Mouse (Mus musculus): Measurements from ENCODE around the gene Zpld1. TPM values are rescaled to one million over a fixed set of nuclear protein-coding genes. Genes with fewer than 3 reads are reported as not detected.

Zpld1 gene
- polyA plus RNA-seq, 1 experiment from 2014 or later: 3.2 TPM

DNA sequence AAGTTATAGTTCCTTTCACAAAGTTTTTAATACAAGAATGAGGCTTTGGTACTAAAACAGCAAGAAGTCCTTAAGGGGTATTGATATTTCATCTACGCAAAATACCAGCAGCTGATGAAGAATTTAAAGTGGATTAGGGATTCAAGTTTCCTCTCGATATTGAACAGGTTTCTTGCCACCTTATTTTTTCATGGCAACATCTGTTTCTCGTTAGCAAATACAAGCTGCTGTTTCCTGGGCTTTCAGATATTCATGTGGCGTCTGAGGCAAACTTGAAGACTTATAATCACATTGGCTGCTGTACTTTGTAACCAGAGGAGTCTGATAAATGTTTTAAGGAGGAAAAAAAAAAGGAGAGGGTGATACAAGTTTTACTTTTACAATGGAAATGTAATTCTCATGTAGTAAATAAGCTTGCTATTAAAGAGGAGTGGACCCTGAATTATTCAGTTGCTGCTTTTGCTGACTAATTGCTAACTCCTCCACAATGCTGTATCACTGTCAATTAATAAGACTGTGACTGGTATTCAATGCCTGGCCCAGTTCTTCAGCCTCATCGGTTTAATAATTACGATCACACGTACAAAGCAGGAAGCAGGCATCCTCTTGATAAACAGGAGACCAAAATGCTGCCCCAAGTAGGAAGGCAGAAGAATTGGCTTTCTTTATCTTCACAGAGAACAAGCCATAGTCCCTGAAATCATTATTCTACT lies 36.8 kb downstream of the Zpld1 start:
- WGBS: 71% methylated on average over 7 of the region's 7 CpGs
- no peaks in the 10 kb centered on the region for H3K36me3 ChIP-seq (ENCODE audit: control insufficient read depth, insufficient read depth, low read length)
- H3K4me2 ChIP-seq (ENCODE audit: low read depth): no peak overlapping the region
- H3K4me1 ChIP-seq (ENCODE audit: control insufficient read depth, insufficient read depth, low read length): no peaks in the 10 kb centered on the region
- no peak for ATAC-seq (ENCODE audit: insufficient read depth, low FRiP score, low TSS enrichment)
- H3K9me3 ChIP-seq (ENCODE audit: control insufficient read depth, low read length): no peaks in the 10 kb centered on the region
- no peak for DNase-seq (ENCODE audit: low spot score)
- H3K4me3 ChIP-seq (ENCODE audit: low read depth, low read length): no peak overlapping the region
- no peaks in the 10 kb centered on the region for H3K27me3 ChIP-seq (ENCODE audit: control insufficient read depth, insufficient read depth, low read length)
- H3K9ac ChIP-seq (ENCODE audit: low read length): no peak overlapping the region
- no peak overlapping the region for H3K27ac ChIP-seq (ENCODE audit: low read depth, low read length)

DNA sequence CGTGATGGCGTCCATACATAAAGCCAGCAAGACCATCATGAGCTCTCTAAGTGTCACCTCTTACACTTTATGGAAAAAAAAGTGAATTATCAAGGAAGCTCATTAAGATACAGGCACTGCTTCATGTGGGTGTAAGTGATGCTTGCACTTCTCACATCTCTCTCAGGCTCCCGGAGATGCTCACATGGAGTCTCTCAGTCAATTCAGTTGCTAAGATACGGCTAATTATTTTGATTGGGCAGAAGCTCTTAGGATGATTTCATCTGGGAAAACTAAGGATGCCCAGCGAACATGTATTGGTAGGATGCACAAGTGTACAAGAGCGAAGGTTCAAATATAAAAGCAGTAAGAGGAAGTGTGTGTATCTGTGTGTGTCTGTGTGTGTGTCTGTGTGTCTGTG lies 38.1 kb downstream of the Zpld1 start:
- H3K36me3 ChIP-seq (ENCODE audit: control insufficient read depth, insufficient read depth, low read length): no peaks in the 10 kb centered on the region
- ATAC-seq (ENCODE audit: insufficient read depth, low FRiP score, low TSS enrichment): no peak
- no peaks in the 10 kb centered on the region for H3K27me3 ChIP-seq (ENCODE audit: control insufficient read depth, insufficient read depth, low read length)
- no peaks in the 10 kb centered on the region for H3K9me3 ChIP-seq (ENCODE audit: control insufficient read depth, low read length)
- no peak overlapping the region for H3K9ac ChIP-seq (ENCODE audit: low read length)
- H3K4me1 ChIP-seq (ENCODE audit: control insufficient read depth, insufficient read depth, low read length): no peaks in the 10 kb centered on the region
- no peak for DNase-seq (ENCODE audit: low spot score)
- H3K4me3 ChIP-seq (ENCODE audit: low read depth, low read length): no peak overlapping the region
- WGBS: 91% methylated on average over 6 of the region's 6 CpGs
- H3K27ac ChIP-seq (ENCODE audit: low read depth, low read length): no peak overlapping the region
- H3K4me2 ChIP-seq (ENCODE audit: low read depth): no peak overlapping the region

DNA sequence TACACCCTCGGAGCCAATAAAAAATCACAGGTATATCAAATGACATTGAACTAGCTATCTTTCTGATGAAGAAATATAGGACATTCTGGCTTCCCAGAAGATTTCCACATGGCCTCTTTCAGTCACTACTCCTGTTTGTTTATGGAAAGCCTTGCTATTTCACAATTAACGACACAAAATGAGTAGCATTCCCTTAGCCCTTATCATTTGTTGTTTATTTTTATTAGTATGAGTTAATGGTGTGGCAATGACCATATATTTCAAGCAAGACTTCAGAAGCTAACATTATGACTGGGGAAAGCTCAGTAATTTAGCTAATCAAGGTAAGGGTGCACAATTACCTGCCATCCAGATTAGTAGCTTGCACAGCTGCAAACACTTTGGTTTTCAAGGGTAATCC lies 56.8 kb downstream of the Zpld1 start:
- no peaks in the 10 kb centered on the region for H3K9me3 ChIP-seq (ENCODE audit: control insufficient read depth, low read length)
- H3K4me2 ChIP-seq (ENCODE audit: low read depth): no peak overlapping the region
- H3K36me3 ChIP-seq (ENCODE audit: control insufficient read depth, insufficient read depth, low read length): no peaks in the 10 kb centered on the region
- no peak overlapping the region for H3K27ac ChIP-seq (ENCODE audit: low read depth, low read length)
- H3K9ac ChIP-seq (ENCODE audit: low read length): no peak overlapping the region
- DNase-seq (ENCODE audit: low spot score): no peak
- no peak overlapping the region for H3K4me3 ChIP-seq (ENCODE audit: low read depth, low read length)
- ATAC-seq (ENCODE audit: insufficient read depth, low FRiP score, low TSS enrichment): no peak
- WGBS: 66% methylated on average over 2 of the region's 2 CpGs
- no peaks in the 10 kb centered on the region for H3K27me3 ChIP-seq (ENCODE audit: control insufficient read depth, insufficient read depth, low read length)
- no peaks in the 10 kb centered on the region for H3K4me1 ChIP-seq (ENCODE audit: control insufficient read depth, insufficient read depth, low read length)

DNA sequence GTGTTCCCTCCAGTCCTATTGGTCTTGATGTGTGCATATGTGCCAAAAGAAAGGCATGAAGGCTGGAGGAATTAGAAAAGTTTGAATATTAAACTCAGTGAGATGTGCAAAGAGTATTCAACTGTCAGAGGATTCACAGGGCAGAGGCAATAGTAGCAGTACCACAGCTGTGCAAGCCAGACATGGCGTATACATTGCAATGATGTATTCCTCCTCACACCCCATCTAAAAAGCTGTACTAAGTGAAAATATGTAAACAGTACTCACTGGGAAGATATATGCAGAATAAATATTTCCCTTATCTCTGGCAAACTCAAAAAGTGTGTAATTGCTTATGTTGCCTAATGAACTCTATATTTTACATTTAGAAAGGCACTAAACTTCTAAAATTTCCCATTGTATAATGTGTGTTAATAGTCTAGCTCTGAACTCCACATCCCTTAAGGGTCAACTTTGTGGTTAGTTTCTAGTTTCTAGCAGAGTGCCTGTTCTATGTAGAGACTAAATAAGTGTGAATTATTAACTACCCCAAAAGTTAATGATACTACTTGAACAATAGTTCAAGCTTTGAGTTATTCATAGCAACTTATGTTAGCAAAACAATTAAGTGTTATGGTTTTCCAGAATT lies 68.7 kb downstream of the Zpld1 start:
- WGBS: 87% methylated on average over 1 of the region's 1 CpGs
- no peak for DNase-seq (ENCODE audit: low spot score)

GRCm38 (mm10) chr16:55203945-55204344 lies 93.8 kb downstream of the Zpld1 start:
- DNase-seq (ENCODE audit: low spot score) (no peak), ATAC-seq (ENCODE audit: insufficient read depth, low FRiP score, low TSS enrichment) (no peak)
- no peaks in the 10 kb centered on the region for H3K9me3 ChIP-seq (ENCODE audit: control insufficient read depth, low read length)
- no peak overlapping the region for H3K4me2 ChIP-seq (ENCODE audit: low read depth)
- H3K9ac ChIP-seq (ENCODE audit: low read length): no peak overlapping the region
- WGBS: 91% methylated on average over 1 of the region's 1 CpGs
- no peaks in the 10 kb centered on the region for H3K27me3 ChIP-seq (ENCODE audit: control insufficient read depth, insufficient read depth, low read length)
- H3K27ac ChIP-seq (ENCODE audit: low read depth, low read length): no peak overlapping the region
- no peaks in the 10 kb centered on the region for H3K4me1 ChIP-seq (ENCODE audit: control insufficient read depth, insufficient read depth, low read length)
- no peaks in the 10 kb centered on the region for H3K36me3 ChIP-seq (ENCODE audit: control insufficient read depth, insufficient read depth, low read length)
- H3K4me3 ChIP-seq (ENCODE audit: low read depth, low read length): no peak overlapping the region

More for the DNA sequence above, 68.7 kb downstream of the Zpld1 start:
- Histone ChIP-seq H3K4me2 (ENCODE audit: low read depth) (no peak overlapping the region), H3K9ac (ENCODE audit: low read length) (no peak overlapping the region), H3K36me3 (ENCODE audit: control insufficient read depth, insufficient read depth, low read length) (no peaks in the 10 kb centered on the region), H3K9me3 (ENCODE audit: control insufficient read depth, low read length) (no peaks in the 10 kb centered on the region), H3K27ac (ENCODE audit: low read depth, low read length) (no peak overlapping the region), H3K27me3 (ENCODE audit: control insufficient read depth, insufficient read depth, low read length) (no peaks in the 10 kb centered on the region), H3K4me3 (ENCODE audit: low read depth, low read length) (no peak overlapping the region), H3K4me1 (ENCODE audit: control insufficient read depth, insufficient read depth, low read length) (no peaks in the 10 kb centered on the region)
- ATAC-seq (ENCODE audit: insufficient read depth, low FRiP score, low TSS enrichment): no peak

DNA sequence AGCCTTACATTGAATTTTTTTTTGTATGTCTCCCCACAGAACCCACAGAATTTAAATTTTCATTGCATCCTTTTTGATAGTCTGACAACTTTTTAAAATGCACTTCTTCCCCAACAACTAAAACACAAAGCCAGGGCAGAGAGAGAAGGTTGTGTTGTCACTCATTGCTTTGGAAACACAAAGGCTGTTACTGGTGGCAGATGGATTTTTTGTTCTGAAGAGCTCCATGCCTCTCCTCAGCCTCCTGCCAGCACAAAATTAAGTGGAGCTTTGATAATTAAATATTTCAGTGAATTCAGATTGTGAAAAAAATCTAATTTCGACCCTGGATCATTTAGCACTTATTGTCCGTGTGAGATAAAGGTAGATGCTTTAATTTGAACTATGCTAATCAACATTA lies 107.4 kb downstream of the Zpld1 start:
- ATAC-seq (ENCODE audit: insufficient read depth, low FRiP score, low TSS enrichment) (peak; percentile 20; the same call in 1 of the 2 replicates), DNase-seq (ENCODE audit: low spot score) (no peak)
- WGBS: 77% methylated on average over 2 of the region's 2 CpGs

DNA sequence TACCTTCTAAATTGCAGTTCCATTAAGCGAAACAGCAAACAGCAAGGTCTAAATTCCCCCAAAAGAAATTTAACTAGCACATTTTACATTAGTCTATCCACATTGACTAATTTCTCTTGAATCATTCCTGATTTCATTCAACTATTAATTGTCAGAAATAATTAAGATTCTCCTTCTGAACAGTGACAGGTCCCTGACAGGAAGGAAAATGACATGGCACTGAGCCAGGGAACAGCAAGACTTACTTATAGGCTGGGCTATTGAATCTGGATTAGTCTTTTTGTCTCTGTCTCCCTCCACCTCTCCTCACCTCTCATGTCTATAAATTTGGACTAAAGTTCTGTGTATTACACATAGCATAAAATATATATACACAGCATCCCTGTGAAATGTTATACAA lies 112.4 kb downstream of the Zpld1 start:
- Histone ChIP-seq H3K4me2 (ENCODE audit: low read depth) (no peak overlapping the region), H3K36me3 (ENCODE audit: control insufficient read depth, insufficient read depth, low read length) (no peaks in the 10 kb centered on the region), H3K4me1 (ENCODE audit: control insufficient read depth, insufficient read depth, low read length) (no peaks in the 10 kb centered on the region), H3K9ac (ENCODE audit: low read length) (no peak overlapping the region), H3K4me3 (ENCODE audit: low read depth, low read length) (no peak overlapping the region), H3K9me3 (ENCODE audit: control insufficient read depth, low read length) (no peaks in the 10 kb centered on the region), H3K27me3 (ENCODE audit: control insufficient read depth, insufficient read depth, low read length) (no peaks in the 10 kb centered on the region), H3K27ac (ENCODE audit: low read depth, low read length) (no peak overlapping the region)
- WGBS: 89% methylated on average over 1 of the region's 1 CpGs
- ATAC-seq (ENCODE audit: insufficient read depth, low FRiP score, low TSS enrichment) (no peak), DNase-seq (ENCODE audit: low spot score) (no peak)

More for the DNA sequence above, 107.4 kb downstream of the Zpld1 start:
- Histone ChIP-seq H3K27me3 (ENCODE audit: control insufficient read depth, insufficient read depth, low read length) (no peaks in the 10 kb centered on the region), H3K9me3 (ENCODE audit: control insufficient read depth, low read length) (no peaks in the 10 kb centered on the region), H3K9ac (ENCODE audit: low read length) (no peak overlapping the region), H3K4me2 (ENCODE audit: low read depth) (no peak overlapping the region), H3K4me3 (ENCODE audit: low read depth, low read length) (no peak overlapping the region), H3K4me1 (ENCODE audit: control insufficient read depth, insufficient read depth, low read length) (no peaks in the 10 kb centered on the region), H3K27ac (ENCODE audit: low read depth, low read length) (no peak overlapping the region), H3K36me3 (ENCODE audit: control insufficient read depth, insufficient read depth, low read length) (no peaks in the 10 kb centered on the region)
